Mouse (Mus musculus): ENCODE measurements around the gene Efna2. TPM values are rescaled to one million over a fixed set of nuclear protein-coding genes. Genes with fewer than 3 reads are reported as not detected.

Efna2 gene
- polyA plus RNA-seq, 1 experiment from 2014 or later: 10.5 TPM

GRCm38 (mm10) chr10:80175536-80176269, 3.6 kb upstream of the Efna2 start:
- DNase-seq (ENCODE audit: low spot score) (peak; percentile 73), ATAC-seq (replicated peaks; ENCODE audit: low FRiP score, low read depth) (0 out of 2 replicates have a peak, but pooled peaks have one; percentile 5)
- Histone ChIP-seq H3K9me3 (replicated peaks; ENCODE audit: low read length) (no peaks in the 10 kb centered on the region), H3K4me1 (replicated peaks; ENCODE audit: insufficient read depth, low read length) (0 out of 2 replicates have a peak, but pooled peaks cover 10% of the 10 kb centered on the region), H3K4me3 (replicated peaks; ENCODE audit: low read depth, low read length) (no peak overlapping the region), H3K9ac (ENCODE audit: low read depth, low read length) (no peak overlapping the region), H3K27me3 (ENCODE audit: insufficient read depth, low read length) (no peaks in the 10 kb centered on the region), H3K36me3 (ENCODE audit: insufficient read depth, low read length) (peaks cover 14% of the 10 kb centered on the region), H3K4me2 (ENCODE audit: low read length) (no peak overlapping the region), H3K27ac (no peak overlapping the region)
- TF ChIP-seq CTCF (IDR thresholded peaks at IDR 0.05; ENCODE audit: low read depth): peak; percentile 72
- whole genome bisulfite sequencing: 23% methylated on average over 4 of the region's 4 CpGs

GRCm38 (mm10) chr10:80176270-80176834, 2.9 kb upstream of the Efna2 start:
- 79% methylated on average over 5 of the region's 5 CpGs for WGBS
- Histone ChIP-seq H3K4me2 (ENCODE audit: low read length) (no peak overlapping the region), H3K9me3 (replicated peaks; ENCODE audit: low read length) (no peaks in the 10 kb centered on the region), H3K36me3 (ENCODE audit: insufficient read depth, low read length) (peaks cover 8% of the 10 kb centered on the region), H3K27ac (no peak overlapping the region), H3K4me1 (replicated peaks; ENCODE audit: insufficient read depth, low read length) (0 out of 2 replicates have a peak, but pooled peaks cover 10% of the 10 kb centered on the region), H3K27me3 (ENCODE audit: insufficient read depth, low read length) (no peaks in the 10 kb centered on the region), H3K9ac (ENCODE audit: low read depth, low read length) (no peak overlapping the region), H3K4me3 (replicated peaks; ENCODE audit: low read depth, low read length) (no peak overlapping the region)
- TF ChIP-seq CTCF (IDR thresholded peaks at IDR 0.05; ENCODE audit: low read depth): no peak
- DNase-seq (ENCODE audit: low spot score): no peak
- no peak for ATAC-seq (replicated peaks; ENCODE audit: low FRiP score, low read depth)

GRCm38 (mm10) chr10:80177441-80178279, 1.6 kb upstream of the Efna2 start:
- no peak for ATAC-seq (replicated peaks; ENCODE audit: low FRiP score, low read depth)
- no peak overlapping the region for H3K9ac ChIP-seq (ENCODE audit: low read depth, low read length)

GRCm38 (mm10) chr10:80180288-80180687, 1.0 kb downstream of the Efna2 start:
- 51% methylated on average over 6 of the region's 6 CpGs for WGBS
- no peak overlapping the region for H3K9ac ChIP-seq (ENCODE audit: low read depth, low read length)
- TF ChIP-seq CTCF (IDR thresholded peaks at IDR 0.05; ENCODE audit: low read depth): no peak
- H3K36me3 ChIP-seq (ENCODE audit: insufficient read depth, low read length): no peaks in the 10 kb centered on the region
- H3K27me3 ChIP-seq (ENCODE audit: insufficient read depth, low read length): no peaks in the 10 kb centered on the region
- peak overlapping the region; percentile 5; the same call in 1 of the 2 replicates for H3K4me3 ChIP-seq (replicated peaks; ENCODE audit: low read depth, low read length)
- DNase-seq (ENCODE audit: low spot score) (no peak), ATAC-seq (replicated peaks; ENCODE audit: low FRiP score, low read depth) (no peak)
- H3K9me3 ChIP-seq (replicated peaks; ENCODE audit: low read length): no peaks in the 10 kb centered on the region
- peak overlapping the region; percentile 70 for H3K4me2 ChIP-seq (ENCODE audit: low read length)
- H3K27ac ChIP-seq: no peak overlapping the region
- 0 out of 2 replicates have a peak, but pooled peaks cover 3% of the 10 kb centered on the region for H3K4me1 ChIP-seq (replicated peaks; ENCODE audit: insufficient read depth, low read length)

More at GRCm38 (mm10) chr10:80177441-80178279, 1.6 kb upstream of the Efna2 start:
- Histone ChIP-seq H3K4me3 (replicated peaks; ENCODE audit: low read depth, low read length) (no peak overlapping the region), H3K27me3 (ENCODE audit: insufficient read depth, low read length) (no peaks in the 10 kb centered on the region), H3K4me1 (replicated peaks; ENCODE audit: insufficient read depth, low read length) (0 out of 2 replicates have a peak, but pooled peaks cover 3% of the 10 kb centered on the region), H3K4me2 (ENCODE audit: low read length) (no peak overlapping the region), H3K9me3 (replicated peaks; ENCODE audit: low read length) (no peaks in the 10 kb centered on the region), H3K27ac (no peak overlapping the region), H3K36me3 (ENCODE audit: insufficient read depth, low read length) (no peaks in the 10 kb centered on the region)
- no peak for DNase-seq (ENCODE audit: low spot score)
- no peak for TF ChIP-seq CTCF (IDR thresholded peaks at IDR 0.05; ENCODE audit: low read depth)
- WGBS: 75% methylated on average over 7 of the region's 7 CpGs

GRCm38 (mm10) chr10:80180823-80181222, 1.5 kb downstream of the Efna2 start:
- no peak for DNase-seq (ENCODE audit: low spot score)
- H3K4me3 ChIP-seq (replicated peaks; ENCODE audit: low read depth, low read length): no peak overlapping the region

GRCm38 (mm10) chr10:80182547-80182946, 3.3 kb downstream of the Efna2 start:
- no peaks in the 10 kb centered on the region for H3K27me3 ChIP-seq (ENCODE audit: insufficient read depth, low read length)
- no peaks in the 10 kb centered on the region for H3K36me3 ChIP-seq (ENCODE audit: insufficient read depth, low read length)
- DNase-seq (ENCODE audit: low spot score): no peak
- 0 out of 2 replicates have a peak, but pooled peaks cover 3% of the 10 kb centered on the region for H3K4me1 ChIP-seq (replicated peaks; ENCODE audit: insufficient read depth, low read length)
- TF ChIP-seq CTCF (IDR thresholded peaks at IDR 0.05; ENCODE audit: low read depth): no peak
- H3K27ac ChIP-seq: no peak overlapping the region
- H3K4me2 ChIP-seq (ENCODE audit: low read length): no peak overlapping the region
- WGBS: 86% methylated on average over 7 of the region's 7 CpGs
- H3K9ac ChIP-seq (ENCODE audit: low read depth, low read length): no peak overlapping the region
- no peaks in the 10 kb centered on the region for H3K9me3 ChIP-seq (replicated peaks; ENCODE audit: low read length)
- ATAC-seq (replicated peaks; ENCODE audit: low FRiP score, low read depth): no peak
- H3K4me3 ChIP-seq (replicated peaks; ENCODE audit: low read depth, low read length): no peak overlapping the region

More at GRCm38 (mm10) chr10:80180823-80181222, 1.5 kb downstream of the Efna2 start:
- TF ChIP-seq CTCF (IDR thresholded peaks at IDR 0.05; ENCODE audit: low read depth): no peak
- 49% methylated on average over 5 of the region's 5 CpGs for WGBS
- no peaks in the 10 kb centered on the region for H3K9me3 ChIP-seq (replicated peaks; ENCODE audit: low read length)
- ATAC-seq (replicated peaks; ENCODE audit: low FRiP score, low read depth): no peak
- H3K27me3 ChIP-seq (ENCODE audit: insufficient read depth, low read length): no peaks in the 10 kb centered on the region
- 0 out of 2 replicates have a peak, but pooled peaks cover 3% of the 10 kb centered on the region for H3K4me1 ChIP-seq (replicated peaks; ENCODE audit: insufficient read depth, low read length)
- no peak overlapping the region for H3K27ac ChIP-seq
- H3K36me3 ChIP-seq (ENCODE audit: insufficient read depth, low read length): no peaks in the 10 kb centered on the region
- H3K4me2 ChIP-seq (ENCODE audit: low read length): peak overlapping the region; percentile 70; the same call in 1 of the 2 replicates
- H3K9ac ChIP-seq (ENCODE audit: low read depth, low read length): no peak overlapping the region
